Mouse (Mus musculus): ENCODE measurements around the gene Gm20835. TPM values are rescaled to one million over a fixed set of nuclear protein-coding genes. Genes with fewer than 3 reads are reported as not detected.
"Not testable (repeated sequence)": the region's sequence is repeated elsewhere in the genome, so short reads cannot be mapped to it uniquely, and the experiment has no call there.

Gene Gm20835
- total RNA-seq (2021) = not detected
- long read RNA-seq, experiment 1 = 0 reads
- long read RNA-seq, experiment 2 = 0 reads

GRCm38 (mm10) chrY:36735190-36735589 lies at the start of gene Gm20835:
Gene Gm20835 (minus strand): TSS chrY:36735290.
- not testable (repeated sequence) for DNase-seq (ENCODE audit: low spot score in 2 of 2)
